In genomic region chr2:105677434-105678105, GRCm38 (mm10) we compare ENCODE assay signal across 9 mouse cellular contexts. TPM values are rescaled to one million over a fixed set of nuclear protein-coding genes. Genes with fewer than 3 reads are reported as not detected.
A peak's percentile ranks its signal among the peaks of the same experiment; 100 is the strongest.
DNase-seq lines count a peak whose midpoint lies in the region; ATAC-seq and TF ChIP-seq lines count a peak whose summit lies in the region.
"Had no signal": no experiment of that assay in that cellular context is flagged by ENCODE, and none has a peak within 500 bp of the region (broad histone marks: within the 10 kb centered on the region; RNA-seq: fewer than 3 reads in every experiment).

No protein-coding gene starts in this region.

- no peak overlapping the region for H3K27ac ChIP-seq in left cerebral cortex, adult 2 months
- H3K27ac ChIP-seq in embryonic facial prominence, embryonic 12.5 days = no peak overlapping the region
- no peak overlapping the region for H3K27ac ChIP-seq in limb, embryonic 10.5 days
- no peak overlapping the region for H3K27ac ChIP-seq in stomach, postnatal 0 days (replicated peaks)

- no peaks in the 10 kb centered on the region for H3K9me3 ChIP-seq in embryonic facial prominence, embryonic 12.5 days
- H3K9me3 ChIP-seq in limb, embryonic 10.5 days (replicated peaks) = no peaks in the 10 kb centered on the region
- no peaks in the 10 kb centered on the region for H3K9me3 ChIP-seq in stomach, postnatal 0 days (ENCODE audit: control insufficient read depth, low read length)

- no peak for ATAC-seq in embryonic facial prominence, embryonic 12.5 days (ENCODE audit: insufficient number of reproducible peaks, insufficient read depth, low FRiP score, low TSS enrichment)
- ATAC-seq in stomach, postnatal 0 days (ENCODE audit: low FRiP score, low TSS enrichment) = no peak
- no peak for ATAC-seq in inflammation-experienced regulatory T-cells, adult 6 months
- ATAC-seq: lung, postnatal 0 days had no signal

- no peak for DNase-seq in left cerebral cortex, adult 2 months (ENCODE audit: extremely low spot score in 1 of 2, low spot score in 2 of 2)
- no peak for DNase-seq in left cerebral cortex, postnatal 10 days (ENCODE audit: extremely low spot score in 1 of 2, low spot score in 2 of 2)
- peak; percentile 46 for DNase-seq in limb, embryonic 10.5 days (ENCODE audit: low spot score)
- peak; percentile 13 for DNase-seq in stomach, postnatal 0 days (ENCODE audit: low spot score)
- no peak for DNase-seq in left cerebral cortex, adult 18-20 months (ENCODE audit: low spot score in 2 of 2)

- peaks cover 23% of the 10 kb centered on the region for H3K4me1 ChIP-seq in embryonic facial prominence, embryonic 12.5 days
- peaks cover 54% of the 10 kb centered on the region for H3K4me1 ChIP-seq in limb, embryonic 10.5 days
- peaks cover 2% of the 10 kb centered on the region; the same call in 1 of the 2 replicates for H3K4me1 ChIP-seq in stomach, postnatal 0 days (replicated peaks; ENCODE audit: control insufficient read depth, insufficient read depth)

- intact Hi-C loops in left cerebral cortex, adult 2 months (cut with DNase I) = loop anchor here (5.0 kb wide), 1 partner anchor 325 kb away; the partner anchor contains the start of gene Dnajc24
- intact Hi-C loops in left cerebral cortex, postnatal 10 days (cut with DNase I) = loop anchor here (5.0 to 10.0 kb wide), 3 partner anchors 343 to 550 kb away; partner anchors contain the start of gene Wt1

- no peak overlapping the region for H3K9ac ChIP-seq in embryonic facial prominence, embryonic 12.5 days
- H3K9ac ChIP-seq in stomach, postnatal 0 days (ENCODE audit: low read length) = no peak overlapping the region

- H3K27me3 ChIP-seq in embryonic facial prominence, embryonic 12.5 days = peaks cover 87% of the 10 kb centered on the region
- peaks cover 100% of the 10 kb centered on the region for H3K27me3 ChIP-seq in limb, embryonic 10.5 days (ENCODE audit: low read depth, poor library complexity, severe bottlenecking)
- peaks cover 40% of the 10 kb centered on the region for H3K27me3 ChIP-seq in stomach, postnatal 0 days (ENCODE audit: control insufficient read depth, insufficient read depth, low read length)

- H3K4me2 ChIP-seq in embryonic facial prominence, embryonic 12.5 days (replicated peaks) = 0 out of 2 replicates have a peak overlapping the region, but pooled peaks have one; percentile 11
- no peak overlapping the region for H3K4me2 ChIP-seq in stomach, postnatal 0 days (replicated peaks; ENCODE audit: low read depth)

- H3K4me3 ChIP-seq in left cerebral cortex, adult 2 months = 0 out of 2 replicates have a peak overlapping the region, but pooled peaks have one; percentile 11
- H3K4me3 ChIP-seq in embryonic facial prominence, embryonic 12.5 days = peak overlapping the region; percentile 38
- no peak overlapping the region for H3K4me3 ChIP-seq in limb, embryonic 10.5 days
- H3K4me3 ChIP-seq in stomach, postnatal 0 days (ENCODE audit: low read depth, low read length) = no peak overlapping the region

- no peak for TF ChIP-seq CTCF in left cerebral cortex, adult 2 months (IDR thresholded peaks at IDR 0.05)
- no peak for TF ChIP-seq CTCF in stomach, postnatal 0 days (IDR thresholded peaks at IDR 0.05; ENCODE audit: low read depth)

- no peak for TF ChIP-seq EP300 in stomach, postnatal 0 days (optimal IDR thresholded peaks at IDR 0.05)

- H3K36me3 ChIP-seq in embryonic facial prominence, embryonic 12.5 days = no peaks in the 10 kb centered on the region
- no peaks in the 10 kb centered on the region for H3K36me3 ChIP-seq in limb, embryonic 10.5 days
- H3K36me3 ChIP-seq in stomach, postnatal 0 days (ENCODE audit: control insufficient read depth, insufficient read depth, low read length) = no peaks in the 10 kb centered on the region

- 2% methylated on average over 11 of the region's 11 CpGs for WGBS in embryonic facial prominence, embryonic 12.5 days
- WGBS in limb, embryonic 10.5 days = under 1% methylated on average over 11 of the region's 11 CpGs
- 4% methylated on average over 11 of the region's 11 CpGs for WGBS in stomach, postnatal 0 days

RNA-seq across cellular contexts. Expression of gene Pax6, which starts 8.9 kb away (rescaled TPM):
- 10 to 100 TPM in 1 of 2 experiments, 1 to 10 TPM in 1; 8.2 to 11.7 TPM for total RNA-seq in left cerebral cortex, adult 2 months (2021)
- 1 to 10 TPM; 7.0 to 7.5 TPM for total RNA-seq in left cerebral cortex, postnatal 10 days (2021)
- 13.7 and 20.8 TPM in 2 replicates for polyA plus RNA-seq in embryonic facial prominence, embryonic 12.5 days (2016; fragmentation: Nextera tagmentation; extraction: Ambion mirVana)
- 0.09 and 0.15 TPM in 2 replicates for polyA plus RNA-seq in limb, embryonic 10.5 days (2016; fragmentation: Nextera tagmentation; extraction: Ambion mirVana)
- 0.63 and 0.67 TPM in 2 replicates for polyA plus RNA-seq in stomach, postnatal 0 days (2015; fragmentation: Nextera tagmentation; extraction: Ambion mirVana)
- total RNA-seq in left cerebral cortex, adult 18-20 months (2021) = 10 to 100 TPM in 1 of 2 experiments, 1 to 10 TPM in 1; 8.8 to 10.3 TPM
- polyA plus RNA-seq in inflammation-experienced regulatory T-cells, adult 6 months (2017; shearing (Covaris generic)) = under 1 TPM in 2 of 3 experiments, not detected in 1; 0.20 to 0.67 TPM
- total RNA-seq: hematopoietic stem cell, adult 5-6 weeks had no signal
- polyA plus RNA-seq: lung, postnatal 0 days had no signal

Comparison
In these comparisons a context has a peak if more than half of its experiments do, and no peak if none do; other contexts are left out.
1. DNase-seq: peak in limb, embryonic 10.5 days (single experiment) and stomach, postnatal 0 days (single experiment); none in left cerebral cortex, adult 2 months (0 of 2), left cerebral cortex, postnatal 10 days (0 of 2) and left cerebral cortex, adult 18-20 months (0 of 2).
2. H3K4me3 ChIP-seq: peak in left cerebral cortex, adult 2 months (single experiment) and embryonic facial prominence, embryonic 12.5 days (single experiment); none in limb, embryonic 10.5 days (single experiment) and stomach, postnatal 0 days (single experiment).